Mouse (Mus musculus) left cerebral cortex, postnatal 25 days (tissue): Measurements from ENCODE around the gene Tagln3. TPM values are rescaled to one million over a fixed set of nuclear protein-coding genes. Genes with fewer than 3 reads are reported as not detected.

Experiments used
- DNase-seq, 2 experiments: peaks; one replicate each; pipeline ENCODE4 v3.0.0; 2022; ENCODE audit warnings: low spot score in 2 of 2, mixed read lengths in 1 of 2
- intact Hi-C: fragments of 180-260 bp; cut with DNase I; formaldehyde crosslinking; loops from one replicate; pipeline ENCODE4 v1.15.1; 2025
- total RNA-seq, 2 experiments: library from RNA; stranded (reverse); gene quantifications; 2 replicates each; pipeline ENCODE4 v1.2.3; 2021

Gene Tagln3
- 100 to 1,000 TPM; 309 to 348 TPM for total RNA-seq

- intact Hi-C loops, result loop anchor here (1.0 kb wide), 1 partner anchor 18 kb away; the partner anchor contains the start of gene Abhd10
- DNase-seq, result peak; percentile 83 to 89
These were observed at the start of gene Tagln3 for GRCm38 (mm10) chr16:45724061-45724741. Gene Tagln3, minus strand, starts transcription at chr16:45724608.

GRCm38 (mm10) chr16:45770914-45771313, 46.5 kb upstream of the Tagln3 start:
- intact Hi-C loops, result no loop called here

GRCm38 (mm10) chr16:45767853-45768640, 43.6 kb upstream of the Tagln3 start:
- no peak for DNase-seq
- intact Hi-C loops, result loop anchor here (5.0 kb wide), 1 partner anchor 44 kb away; no protein-coding TSS in a partner anchor

More at GRCm38 (mm10) chr16:45770914-45771313, 46.5 kb upstream of the Tagln3 start:
- DNase-seq, result no peak

GRCm38 (mm10) chr16:45767434-45767833, 43.0 kb upstream of the Tagln3 start:
- intact Hi-C loops, result loop anchor here (5.0 kb wide), 1 partner anchor 45 kb away; no protein-coding TSS in a partner anchor
- DNase-seq, result no peak

GRCm38 (mm10) chr16:45765801-45766494, 41.5 kb upstream of the Tagln3 start:
- intact Hi-C loops, result loop anchor here (5.0 kb wide), 1 partner anchor 46 kb away; no protein-coding TSS in a partner anchor
- DNase-seq, result no peak

- intact Hi-C loops, result loop anchor here (5.0 kb wide), 1 partner anchor 47 kb away; no protein-coding TSS in a partner anchor
- DNase-seq, result no peak
These were observed 40.7 kb upstream of the Tagln3 start for GRCm38 (mm10) chr16:45765102-45765501.

- intact Hi-C loops, result no loop called here
- DNase-seq, result no peak
These were observed 38.6 kb upstream of the Tagln3 start for GRCm38 (mm10) chr16:45762859-45763505.

GRCm38 (mm10) chr16:45761425-45761824, 37.0 kb upstream of the Tagln3 start:
- no peak for DNase-seq
- intact Hi-C loops, result no loop called here

- no peak for DNase-seq
- intact Hi-C loops, result loop anchor here (5.0 to 10.0 kb wide), 2 partner anchors 264 to 336 kb away; no protein-coding TSS in a partner anchor
These were observed 34.4 kb upstream of the Tagln3 start for GRCm38 (mm10) chr16:45758726-45759269.

GRCm38 (mm10) chr16:45757421-45758078, 33.1 kb upstream of the Tagln3 start:
- no peak for DNase-seq
- intact Hi-C loops, result loop anchor here (2.0 to 10.0 kb wide), 4 partner anchors 59 to 337 kb away; no protein-coding TSS in a partner anchor

GRCm38 (mm10) chr16:45756855-45757254, 32.4 kb upstream of the Tagln3 start:
- intact Hi-C loops, result loop anchor here (2.0 to 10.0 kb wide), 4 partner anchors 60 to 338 kb away; no protein-coding TSS in a partner anchor
- DNase-seq, result peak; percentile 65 to 81

- intact Hi-C loops, result no loop called here
These were observed 19.3 kb upstream of the Tagln3 start for GRCm38 (mm10) chr16:45743591-45744144.

GRCm38 (mm10) chr16:45742615-45743476, 18.4 kb upstream of the Tagln3 start, which contains the start of gene Abhd10:
Gene Abhd10, minus strand, starts transcription at chr16:45742955.
- peak; percentile 90 to 98 for DNase-seq
- intact Hi-C loops, result loop anchor here (1.0 kb wide), 1 partner anchor 19 kb away; the partner anchor contains the start of gene Tagln3

More at GRCm38 (mm10) chr16:45743591-45744144, 19.3 kb upstream of the Tagln3 start:
- DNase-seq, result no peak

- DNase-seq, result no peak
- intact Hi-C loops, result no loop called here
These were observed 13.5 kb upstream of the Tagln3 start for GRCm38 (mm10) chr16:45737880-45738279.

GRCm38 (mm10) chr16:45736724-45737123, 12.3 kb upstream of the Tagln3 start:
- no peak for DNase-seq
- intact Hi-C loops, result no loop called here

GRCm38 (mm10) chr16:45729163-45729562, 4.8 kb upstream of the Tagln3 start:
- DNase-seq, result no peak
- intact Hi-C loops, result no loop called here

- intact Hi-C loops, result loop anchor here (1.0 kb wide), 1 partner anchor 18 kb away; the partner anchor contains the start of gene Abhd10
- no peak for DNase-seq
These were observed 314 bp upstream of the Tagln3 start for GRCm38 (mm10) chr16:45724742-45725102.
